Mouse (Mus musculus) right cerebral cortex, postnatal 14 days (tissue): Measurements from ENCODE around the gene Cotl1.

Source experiments
- DNase-seq: peaks from one replicate; pipeline ENCODE4 v3.0.0; 2022

The Cotl1 gene

GRCm38 (mm10) chr8:119784676-119785075, 55.7 kb downstream of the Cotl1 start:
- DNase-seq: no peak

DNA sequence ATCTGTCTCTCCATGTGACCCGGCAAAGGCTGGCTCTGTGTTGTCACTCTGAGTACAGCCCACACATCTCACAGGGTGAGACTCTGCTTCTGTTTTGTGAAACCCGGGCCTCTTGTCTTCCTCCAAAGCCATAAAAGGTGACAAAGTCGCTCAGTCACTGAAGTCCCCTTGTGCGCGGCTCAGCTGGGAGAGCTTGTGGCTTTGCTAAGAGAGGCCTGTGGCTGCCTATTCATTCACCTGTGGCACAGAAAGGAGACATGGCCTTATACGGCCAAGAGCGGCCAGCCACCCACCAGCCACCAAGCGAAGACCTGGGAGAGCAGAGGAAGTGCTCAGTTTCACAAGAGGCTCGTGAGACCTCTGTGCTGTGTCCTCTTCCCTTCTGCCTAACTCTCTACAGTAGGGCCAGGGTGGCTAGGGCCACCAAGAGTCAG, 56.2 kb downstream of the Cotl1 start:
- DNase-seq: no peak

DNA sequence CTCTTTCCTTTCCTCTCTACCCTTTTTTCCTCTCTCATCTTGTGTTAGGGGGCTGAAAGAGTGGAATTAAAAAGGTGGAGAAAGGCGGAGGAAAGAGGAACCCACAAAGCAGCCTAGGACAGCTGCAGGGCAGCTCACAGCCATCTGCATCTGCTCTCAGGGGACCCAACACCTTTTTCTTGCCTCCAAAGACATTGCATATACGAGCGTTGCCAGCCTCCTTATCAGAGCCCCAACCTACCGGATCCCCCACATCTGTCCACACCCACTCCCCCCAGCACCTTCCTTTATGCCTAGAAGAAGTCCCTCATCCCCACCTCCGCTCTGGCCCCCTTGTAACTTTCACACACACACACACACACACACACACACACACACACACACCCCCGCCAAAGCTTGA, 56.8 kb downstream of the Cotl1 start:
- DNase-seq: no peak

- peak; percentile 88 for DNase-seq
These were observed 57.6 kb downstream of the Cotl1 start for GRCm38 (mm10) chr8:119782715-119783114.

DNA sequence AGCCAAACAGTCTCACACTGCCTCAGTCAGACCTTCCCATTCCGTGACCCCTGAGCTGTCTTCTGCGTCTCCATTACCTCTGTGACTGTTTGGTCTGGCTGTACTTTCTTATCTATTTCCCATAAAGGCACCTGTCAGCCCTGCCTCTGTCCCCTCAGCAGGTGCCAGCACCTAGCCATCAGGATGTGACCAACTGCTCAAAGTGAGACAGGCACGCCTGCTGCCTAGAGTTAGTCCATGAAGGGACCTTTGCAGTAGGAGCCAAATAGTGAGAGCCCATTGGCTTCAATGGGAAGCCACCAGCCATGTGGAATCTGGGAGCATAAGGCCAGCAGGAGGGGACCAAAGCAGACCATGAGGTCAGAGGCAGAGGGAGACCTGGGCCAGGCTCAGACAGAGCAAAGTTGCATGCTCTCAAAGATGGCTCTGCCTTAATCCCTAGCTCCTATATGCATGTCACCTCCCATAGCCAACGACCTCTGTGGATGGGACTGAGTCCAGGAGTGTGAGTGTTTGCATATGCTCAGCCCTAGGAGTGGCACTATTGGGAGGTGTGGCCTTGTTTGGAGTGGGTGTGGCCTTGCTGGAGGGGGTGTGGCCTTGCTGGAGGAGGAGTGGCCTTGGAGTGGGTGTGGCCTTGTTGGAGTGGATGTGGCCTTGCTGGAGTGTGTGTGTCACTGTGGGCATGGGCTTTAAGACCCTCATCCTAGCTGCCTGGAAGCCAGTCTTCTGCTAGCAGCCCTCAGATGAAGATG, 59.1 kb downstream of the Cotl1 start:
- DNase-seq: no peak

- no peak for DNase-seq
These were observed 59.8 kb downstream of the Cotl1 start for GRCm38 (mm10) chr8:119780402-119781049.

DNA sequence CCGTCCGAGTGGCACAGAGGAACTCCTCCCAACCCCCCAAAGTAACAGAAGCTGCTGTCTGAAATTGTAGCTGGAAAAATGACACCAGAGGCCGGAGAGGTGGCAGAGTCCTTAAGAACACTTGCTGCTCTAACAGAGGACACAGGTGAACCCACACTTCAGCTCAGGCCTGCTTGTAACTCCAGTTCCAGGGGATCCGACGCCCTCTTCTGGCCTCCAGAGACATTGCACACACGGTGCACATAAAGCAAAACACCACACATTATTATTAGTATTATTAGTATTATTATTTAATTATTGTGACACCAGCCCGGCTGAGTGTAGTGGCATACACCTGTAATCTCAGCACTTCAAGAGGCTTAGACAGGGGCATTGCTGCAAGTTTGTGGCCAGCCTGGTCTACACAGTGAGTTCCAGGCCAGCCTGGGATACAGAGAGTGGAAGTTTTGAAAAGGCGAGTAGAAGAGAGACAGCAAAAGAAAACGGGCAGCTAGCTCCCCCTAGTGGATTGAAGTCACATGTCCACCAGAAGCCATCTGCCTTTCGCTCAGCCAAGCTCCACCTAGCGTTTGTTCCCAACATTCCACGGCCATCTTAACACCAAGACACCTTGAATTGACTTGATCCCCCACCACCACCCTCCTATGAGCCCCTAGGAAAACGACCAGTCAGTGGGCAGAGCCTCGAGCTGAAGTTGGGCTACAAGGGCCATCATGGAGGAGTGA, 61.2 kb downstream of the Cotl1 start:
- DNase-seq: peak; percentile 83

DNA sequence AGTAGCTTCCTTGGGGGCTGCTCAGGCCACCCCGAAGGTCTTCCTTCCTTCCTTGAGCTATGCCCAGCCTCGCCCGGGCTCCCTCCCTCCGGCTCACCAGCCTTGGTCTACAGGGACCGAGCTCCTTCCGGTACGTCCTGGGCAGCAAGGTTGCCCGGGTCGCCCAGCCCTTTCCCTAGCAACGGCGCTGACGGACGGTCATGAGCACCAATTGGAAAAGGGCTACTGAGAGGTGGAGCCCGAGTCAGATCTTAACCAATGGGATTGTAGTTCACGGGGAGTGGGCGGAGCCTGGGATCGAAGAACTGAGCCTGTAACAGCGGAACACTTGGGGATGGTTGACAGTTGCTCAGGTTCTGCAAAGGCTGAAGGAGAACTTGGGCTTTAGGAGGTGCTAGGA, 62.1 kb downstream of the Cotl1 start, which contains the start of gene Tldc1:
Gene Tldc1, minus strand, starts transcription at position 154 of the 400 bp plus-strand sequence.
- DNase-seq: peak; percentile 99

- DNase-seq: no peak
These were observed 62.6 kb downstream of the Cotl1 start for GRCm38 (mm10) chr8:119777765-119778164.

- DNase-seq: no peak
These were observed 63.6 kb downstream of the Cotl1 start for GRCm38 (mm10) chr8:119776668-119777245.

DNA sequence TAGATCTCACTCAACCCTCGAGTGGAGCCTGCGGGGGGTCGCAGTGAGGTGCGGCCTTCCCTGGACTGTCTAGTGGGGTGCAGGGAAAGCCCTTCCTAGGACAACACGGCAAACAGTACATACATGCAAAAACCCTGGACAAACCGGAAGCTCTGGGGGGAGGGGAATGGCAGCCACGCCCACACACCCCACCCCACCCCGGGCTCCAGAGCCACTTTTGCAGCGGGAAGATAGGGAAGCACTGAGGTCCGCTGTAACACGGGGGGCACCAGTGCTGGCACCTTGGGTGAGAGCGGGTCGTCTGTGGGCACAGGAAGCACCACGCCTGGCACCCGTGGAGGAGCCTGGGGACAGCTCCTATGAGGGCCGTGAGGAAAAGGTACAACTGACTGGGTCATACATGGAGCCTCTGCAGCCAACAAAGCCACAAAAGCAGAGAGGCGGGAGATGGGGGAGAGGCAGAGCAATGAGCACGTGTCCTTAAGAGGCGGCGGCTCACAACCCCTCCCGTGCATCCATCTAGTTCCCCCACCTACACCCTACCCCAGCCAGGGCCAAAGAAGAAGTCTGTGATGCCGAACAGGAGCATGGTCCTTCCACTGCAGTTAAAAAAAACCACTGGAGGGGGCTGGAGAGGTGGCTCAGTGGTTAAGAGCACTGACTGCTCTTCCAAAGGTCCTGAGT, 74.4 kb downstream of the Cotl1 start:
- DNase-seq: no peak

GRCm38 (mm10) chr8:119765311-119765710, 75.0 kb downstream of the Cotl1 start:
- no peak for DNase-seq

- DNase-seq: no peak
These were observed 77.8 kb downstream of the Cotl1 start for GRCm38 (mm10) chr8:119762226-119763220.

DNA sequence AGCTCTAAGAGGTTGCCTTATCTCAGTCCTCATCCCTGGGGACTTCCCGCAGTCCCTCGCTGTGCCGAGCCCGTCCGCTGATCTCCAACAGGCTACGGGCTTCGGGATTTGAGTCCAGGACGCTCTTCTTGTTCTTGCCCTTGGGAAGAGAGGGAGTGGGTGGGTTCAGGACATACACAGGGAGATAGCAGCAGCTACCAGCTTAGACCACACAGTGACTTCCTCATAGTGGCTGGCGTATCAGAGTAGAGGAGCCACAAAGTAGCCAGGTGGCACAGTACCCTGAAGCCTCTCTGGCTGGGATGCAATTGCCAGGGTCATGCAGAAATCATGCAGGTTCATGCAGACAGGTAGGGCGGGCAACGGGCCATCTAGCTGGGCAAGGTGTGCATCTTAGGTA, 78.7 kb downstream of the Cotl1 start:
- DNase-seq: no peak
